Mouse (Mus musculus): ENCODE results near the gene Ubl3.

DNA sequence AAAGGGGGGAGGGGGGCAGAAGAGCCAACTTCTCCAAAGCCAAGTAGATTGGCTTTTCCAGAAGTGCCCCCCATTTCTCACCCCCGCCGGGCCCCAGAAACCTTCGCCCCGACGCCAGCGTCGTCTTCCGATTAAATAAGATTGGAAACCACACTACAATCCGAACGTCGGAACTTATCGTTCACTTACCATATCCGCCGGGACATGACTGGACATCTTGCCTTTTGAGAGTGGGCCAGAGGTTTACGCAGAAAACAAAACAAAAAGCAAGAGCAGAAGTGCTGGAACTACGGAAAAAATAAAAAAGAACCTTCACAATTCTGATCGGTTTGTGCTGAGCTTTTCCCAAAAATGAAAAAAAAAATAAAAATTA, 839 bp downstream of the Ubl3 start:
- TF ChIP-seq CTCF (IDR thresholded peaks at IDR 0.05; ENCODE audit: low read depth, low read length) (no peak), POLR2A (IDR thresholded peaks at IDR 0.05; ENCODE audit: borderline replicate concordance, low read depth, low read length) (no peak)
